32 mouse cellular contexts compared by ENCODE assay signal in the genomic region with DNA sequence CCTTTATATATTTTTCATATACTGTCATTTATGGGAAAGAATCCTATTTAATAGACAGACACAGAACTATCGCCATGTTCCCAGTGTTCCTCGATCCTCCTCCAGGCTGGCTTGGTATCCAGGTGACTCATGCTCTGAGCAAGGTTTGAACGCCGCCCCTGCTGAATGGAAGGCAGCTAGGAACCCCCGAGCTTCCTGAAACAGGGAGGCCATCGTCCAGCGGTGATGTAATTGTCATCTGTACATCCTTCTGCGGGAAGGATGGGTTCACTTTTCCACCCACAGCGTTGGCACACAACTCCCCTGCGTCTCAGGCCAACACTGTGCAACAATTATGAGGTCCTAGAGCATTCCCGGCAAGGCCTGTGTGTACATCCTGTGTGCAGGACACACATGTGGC.
A peak's percentile ranks its signal among the peaks of the same experiment; 100 is the strongest.
DNase-seq lines count a peak whose midpoint lies in the region; ATAC-seq and TF ChIP-seq lines count a peak whose summit lies in the region.
"Had no signal": no experiment of that assay in that cellular context is flagged by ENCODE, and none has a peak within 500 bp of the region (broad histone marks: within the 10 kb centered on the region; RNA-seq: fewer than 3 reads in every experiment).

No protein-coding gene starts in this region.

- no peak overlapping the region for H3K4me3 ChIP-seq in layer of hippocampus, adult 2 months
- H3K4me3 ChIP-seq in neural tube, embryonic 13.5 days = no peak overlapping the region
- H3K4me3 ChIP-seq: embryonic facial prominence, embryonic 10.5 days; embryonic facial prominence, embryonic 15.5 days; forebrain, embryonic 12.5 days; heart, embryonic 10.5 days; heart, embryonic 15.5 days; hindbrain, embryonic 12.5 days; intestine, embryonic 15.5 days; limb, embryonic 10.5 days; limb, embryonic 15.5 days; liver, embryonic 13.5 days had no signal

- no peaks in the 10 kb centered on the region for H3K27me3 ChIP-seq in neural tube, embryonic 13.5 days
- H3K27me3 ChIP-seq: CH12.LX; embryonic facial prominence, embryonic 15.5 days; forebrain, embryonic 12.5 days; heart, embryonic 15.5 days; hindbrain, embryonic 12.5 days; intestine, embryonic 15.5 days; limb, embryonic 15.5 days; liver, embryonic 13.5 days had no signal

- H3K9me3 ChIP-seq in neural tube, embryonic 13.5 days = no peaks in the 10 kb centered on the region
- H3K9me3 ChIP-seq: embryonic facial prominence, embryonic 10.5 days; embryonic facial prominence, embryonic 15.5 days; forebrain, embryonic 12.5 days; heart, embryonic 10.5 days; heart, embryonic 15.5 days; hindbrain, embryonic 12.5 days; intestine, embryonic 15.5 days; limb, embryonic 10.5 days; limb, embryonic 15.5 days; liver, embryonic 13.5 days had no signal

- peak in 1 of 2 experiments; percentile 26 for DNase-seq in layer of hippocampus, adult 2 months (ENCODE audit: low spot score in 2 of 2)
- DNase-seq in layer of hippocampus, postnatal 36 days = no peak
- DNase-seq in neural tube, embryonic 10.5 days (ENCODE audit: extremely low spot score, low spot score) = no peak
- DNase-seq in brain, adult 2 months (ENCODE audit: low read depth, low spot score) = peak; percentile 86
- peak; percentile 45 for DNase-seq in telencephalon, adult 2 months (ENCODE audit: low read depth, low spot score)
- DNase-seq: adrenal gland, adult 2 months; adrenal gland, postnatal 36 days; cerebellum, adult 9-11 months; forebrain, postnatal 0 days; gastrocnemius, postnatal 14 days; heart, adult 11 months; heart, postnatal 36 days; kidney, adult 2 months; kidney, postnatal 36 days; liver, embryonic 13.5 days; lung, adult 2 months; lung, postnatal 14 days; midbrain, embryonic 14.5 days; right cerebral cortex, postnatal 25 days had no signal

- ATAC-seq in neural tube, embryonic 13.5 days (ENCODE audit: low read depth) = peak; percentile 37; the same call in 1 of the 2 replicates
- ATAC-seq: activated CD4-positive, CD25-positive, alpha-beta regulatory T cell, adult 4 months; forebrain, postnatal 0 days; hindbrain, postnatal 0 days; intestine, embryonic 15.5 days had no signal

- H3K4me2 ChIP-seq in neural tube, embryonic 13.5 days = no peak overlapping the region
- H3K4me2 ChIP-seq: embryonic facial prominence, embryonic 15.5 days; forebrain, embryonic 12.5 days; heart, embryonic 15.5 days; hindbrain, embryonic 12.5 days; intestine, embryonic 15.5 days; limb, embryonic 15.5 days; liver, embryonic 13.5 days had no signal

- H3K27ac ChIP-seq in layer of hippocampus, adult 2 months = peak overlapping the region; percentile 63; the same call in 1 of the 2 replicates
- H3K27ac ChIP-seq in neural tube, embryonic 13.5 days (replicated peaks) = no peak overlapping the region
- H3K27ac ChIP-seq: embryonic facial prominence, embryonic 10.5 days; embryonic facial prominence, embryonic 15.5 days; forebrain, embryonic 12.5 days; heart, embryonic 10.5 days; heart, embryonic 15.5 days; hindbrain, embryonic 12.5 days; hindbrain, postnatal 0 days; intestine, embryonic 15.5 days; limb, embryonic 10.5 days; limb, embryonic 15.5 days; liver, embryonic 13.5 days had no signal

- 94% methylated on average over 11 of the region's 11 CpGs for WGBS in neural tube, embryonic 13.5 days

- TF ChIP-seq CTCF in layer of hippocampus, adult 2 months (conservative IDR thresholded peaks at IDR 0.05) = no peak

- H3K36me3 ChIP-seq in neural tube, embryonic 13.5 days = no peaks in the 10 kb centered on the region
- H3K36me3 ChIP-seq: embryonic facial prominence, embryonic 10.5 days; embryonic facial prominence, embryonic 15.5 days; forebrain, embryonic 12.5 days; heart, embryonic 10.5 days; heart, embryonic 15.5 days; hindbrain, embryonic 12.5 days; intestine, embryonic 15.5 days; limb, embryonic 10.5 days; limb, embryonic 15.5 days; liver, embryonic 13.5 days had no signal

- no peak overlapping the region for H3K9ac ChIP-seq in neural tube, embryonic 13.5 days
- H3K9ac ChIP-seq: embryonic facial prominence, embryonic 15.5 days; forebrain, embryonic 12.5 days; forebrain, postnatal 0 days; heart, embryonic 15.5 days; hindbrain, embryonic 12.5 days; intestine, embryonic 15.5 days; limb, embryonic 15.5 days; liver, embryonic 13.5 days had no signal

- H3K4me1 ChIP-seq in neural tube, embryonic 13.5 days (replicated peaks) = peaks cover 32% of the 10 kb centered on the region
- H3K4me1 ChIP-seq: heart, embryonic 10.5 days; heart, embryonic 15.5 days; liver, embryonic 13.5 days had no signal

Comparison
In these comparisons a context has a peak if more than half of its experiments do, and no peak if none do; other contexts are left out.
1. DNase-seq: peak in brain, adult 2 months (single experiment) and telencephalon, adult 2 months (single experiment); none in layer of hippocampus, postnatal 36 days (0 of 2) and neural tube, embryonic 10.5 days (single experiment).